Mouse (Mus musculus): ENCODE results near the gene Gyg.

Gene Gyg

GRCm38 (mm10) chr3:20154531-20155367, at the start of gene Gyg:
Gene Gyg, minus strand, starts transcription at chr3:20155317.
- DNase-seq = peak; percentile 68

GRCm38 (mm10) chr3:20198869-20199268, 43.8 kb upstream of the Gyg start:
- DNase-seq = peak; percentile 21

GRCm38 (mm10) chr3:20197878-20198277, 42.8 kb upstream of the Gyg start:
- no peak for DNase-seq

DNA sequence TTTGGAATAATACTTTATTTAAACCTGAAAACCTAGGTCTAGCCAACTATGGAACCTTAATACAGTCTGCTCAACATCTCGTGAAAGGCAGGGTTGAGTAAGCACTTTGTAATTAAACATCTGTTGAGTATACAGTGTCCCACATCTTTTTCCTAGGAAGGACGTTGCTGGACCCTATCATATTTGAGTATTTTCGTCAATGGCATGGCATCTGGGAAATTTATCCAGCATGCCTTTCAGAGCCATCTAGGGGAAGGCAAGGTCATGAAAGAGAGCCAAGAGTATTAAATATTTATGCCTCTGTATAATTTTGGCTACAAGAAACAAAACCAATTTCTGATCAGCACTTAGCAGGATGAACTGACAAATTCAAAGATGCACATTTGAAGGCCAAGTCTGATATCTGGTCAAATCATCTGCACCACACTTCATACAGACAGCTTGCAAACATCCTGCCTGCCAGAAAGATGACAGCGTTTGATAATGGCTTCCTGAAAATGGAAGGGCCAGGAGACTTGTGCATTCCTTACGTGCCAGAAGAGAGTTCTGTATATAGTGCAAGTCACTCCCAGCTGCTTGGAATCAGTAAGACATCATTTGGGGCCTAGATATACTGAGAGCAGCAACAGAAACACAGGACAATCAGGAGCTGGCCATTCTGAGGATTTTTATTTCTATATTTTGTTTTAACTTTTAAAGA, 34.0 kb upstream of the Gyg start:
- DNase-seq = no peak

DNA sequence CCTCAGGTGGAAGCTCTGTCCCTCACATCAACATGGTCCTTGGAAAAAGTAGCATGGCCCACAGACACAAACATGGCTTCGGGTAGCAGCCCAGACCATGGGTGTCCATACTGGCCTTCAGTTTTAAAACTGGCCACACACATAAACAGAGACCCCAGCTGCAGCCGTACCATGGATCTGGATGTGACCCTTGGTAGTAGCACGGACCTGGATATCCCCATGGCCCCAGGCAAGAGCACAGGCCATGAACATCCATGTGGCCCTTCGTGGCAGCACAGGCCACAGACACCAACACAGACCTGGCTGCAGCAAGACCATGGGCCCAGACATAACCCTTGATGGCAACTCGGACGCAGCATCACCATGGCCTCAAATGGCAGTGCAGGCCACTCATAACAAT, 17.3 kb upstream of the Gyg start:
- DNase-seq = no peak

DNA sequence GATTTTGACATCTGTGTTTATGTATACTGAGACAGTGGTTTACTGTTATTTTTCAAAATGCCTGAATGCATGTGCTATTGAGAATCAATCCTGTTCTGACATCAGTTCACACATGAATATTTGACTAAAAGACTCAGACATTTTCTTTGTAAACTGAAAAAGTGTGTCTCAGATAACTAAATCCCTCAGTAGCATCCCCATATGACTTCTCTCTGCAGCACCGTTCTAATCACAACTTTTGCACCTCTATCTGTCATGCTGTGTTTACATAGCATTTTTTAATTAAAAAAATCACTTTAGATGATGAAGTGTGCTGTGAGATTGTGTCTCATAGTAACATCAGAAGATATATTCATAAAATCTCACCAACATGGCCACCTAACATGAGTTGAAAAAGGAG, 12.4 kb upstream of the Gyg start:
- DNase-seq = no peak

DNA sequence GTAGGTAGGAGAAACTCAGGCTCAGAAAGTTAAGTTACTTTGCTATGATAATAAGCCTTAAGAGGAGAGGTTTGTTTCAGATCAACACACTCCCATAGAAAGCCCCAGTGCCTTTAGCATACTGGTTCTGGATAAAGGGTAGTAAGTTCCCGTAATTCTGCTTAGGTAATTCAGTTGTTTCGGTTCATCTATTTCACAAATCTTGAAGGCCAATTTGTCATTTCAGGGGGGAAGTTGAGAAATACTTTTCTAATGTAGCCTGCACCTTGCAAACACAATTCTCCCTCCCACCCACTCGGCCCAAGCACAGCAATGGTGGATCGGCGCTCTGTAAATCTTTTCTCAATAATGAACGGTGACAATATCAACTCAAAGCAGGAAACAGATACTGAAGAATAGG, 359 bp upstream of the Gyg start:
- DNase-seq = no peak

DNA sequence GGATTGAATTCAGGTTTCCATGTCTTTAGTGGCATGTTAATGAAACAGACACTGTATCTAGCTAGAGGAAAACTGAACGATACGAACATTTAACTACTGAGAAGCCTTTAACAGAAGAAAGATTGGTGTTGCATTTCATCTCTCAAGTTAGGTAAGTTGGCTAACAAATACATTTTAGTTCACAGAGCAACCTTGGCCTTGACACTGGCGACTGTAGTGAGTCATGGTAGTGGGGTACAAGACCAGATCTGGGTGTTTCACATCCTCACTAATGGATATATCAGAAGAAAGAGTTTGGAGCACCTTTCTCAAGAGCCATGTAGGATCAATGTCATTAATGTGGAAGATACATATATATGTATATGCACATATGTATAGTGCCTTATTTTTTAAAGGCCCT, 3.5 kb downstream of the Gyg start:
- no peak for DNase-seq

- DNase-seq = no peak
Measured at GRCm38 (mm10) chr3:20150511-20150910, 4.6 kb downstream of the Gyg start.

- DNase-seq = no peak
Measured at GRCm38 (mm10) chr3:20147647-20148046, 7.5 kb downstream of the Gyg start.

- no peak for DNase-seq
Measured at GRCm38 (mm10) chr3:20146884-20147395, 8.2 kb downstream of the Gyg start.

- no peak for DNase-seq
Measured at GRCm38 (mm10) chr3:20145696-20146113, 9.4 kb downstream of the Gyg start.

- DNase-seq = no peak
Measured at GRCm38 (mm10) chr3:20144401-20144800, 10.7 kb downstream of the Gyg start.

DNA sequence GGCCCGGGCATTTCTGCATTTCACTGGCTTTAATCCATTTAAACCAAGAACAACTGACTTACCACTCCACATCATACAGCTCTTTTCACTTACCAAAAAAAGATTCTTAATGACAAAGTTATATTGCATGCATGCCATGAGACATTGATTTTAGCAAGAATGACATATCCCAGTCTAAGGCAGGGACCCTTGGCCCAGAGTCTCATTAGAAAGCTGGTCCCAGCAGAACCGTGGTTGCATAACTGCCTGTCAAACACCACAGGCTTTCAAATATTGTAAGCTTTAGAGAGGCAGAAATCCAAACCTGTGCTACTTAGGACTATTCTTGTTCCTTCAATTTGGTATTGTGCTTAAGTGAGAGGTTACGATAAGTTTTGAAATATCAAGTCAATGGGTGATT, 11.4 kb downstream of the Gyg start:
- DNase-seq = no peak

GRCm38 (mm10) chr3:20142576-20142975, 12.5 kb downstream of the Gyg start:
- no peak for DNase-seq

DNA sequence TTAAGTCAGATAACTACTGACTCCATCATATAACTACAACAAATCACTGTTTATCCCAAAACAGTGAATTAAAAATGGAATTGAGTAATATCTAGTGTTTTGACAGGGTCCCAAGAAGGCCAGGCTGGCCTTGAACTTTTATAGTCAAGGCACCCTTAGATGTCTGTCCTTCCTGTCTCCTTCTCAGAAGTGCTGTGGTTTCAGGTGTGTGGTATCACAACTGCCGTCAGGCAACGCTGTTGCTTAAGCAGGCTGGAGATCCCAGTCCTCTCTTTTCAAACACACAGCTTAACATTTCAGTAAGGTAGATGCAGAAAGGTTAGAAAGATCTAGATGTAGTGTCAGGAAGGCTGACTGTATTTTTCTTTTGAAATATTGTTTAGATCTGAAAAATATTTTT, 13.0 kb downstream of the Gyg start:
- no peak for DNase-seq

- DNase-seq = no peak
Measured at GRCm38 (mm10) chr3:20141679-20142078, 13.4 kb downstream of the Gyg start.

GRCm38 (mm10) chr3:20141240-20141639, 13.9 kb downstream of the Gyg start:
- no peak for DNase-seq

GRCm38 (mm10) chr3:20136868-20137581, 18.1 kb downstream of the Gyg start:
- no peak for DNase-seq

DNA sequence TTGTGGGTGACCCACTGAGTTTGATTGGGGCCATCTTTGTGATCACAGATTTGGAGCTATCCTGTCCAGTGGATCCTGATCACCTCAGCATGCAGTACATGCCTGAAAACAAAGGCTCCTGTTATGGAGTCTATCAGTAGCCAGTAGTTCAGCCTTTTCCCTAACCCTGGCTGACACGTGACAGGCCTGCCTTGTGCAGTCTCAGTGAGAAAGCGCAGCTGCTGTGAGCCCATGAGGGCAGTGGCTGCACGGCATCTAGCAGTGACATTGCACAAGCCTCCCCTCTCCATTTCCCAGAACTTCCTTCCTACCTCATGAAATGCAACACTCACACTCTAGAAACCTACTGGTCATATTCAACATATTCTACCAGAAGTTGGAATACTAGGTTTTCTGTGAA, 20.6 kb downstream of the Gyg start:
- no peak for DNase-seq

- no peak for DNase-seq
Measured at GRCm38 (mm10) chr3:20133745-20134144, 21.4 kb downstream of the Gyg start.

GRCm38 (mm10) chr3:20132731-20133130, 22.4 kb downstream of the Gyg start:
- no peak for DNase-seq

DNA sequence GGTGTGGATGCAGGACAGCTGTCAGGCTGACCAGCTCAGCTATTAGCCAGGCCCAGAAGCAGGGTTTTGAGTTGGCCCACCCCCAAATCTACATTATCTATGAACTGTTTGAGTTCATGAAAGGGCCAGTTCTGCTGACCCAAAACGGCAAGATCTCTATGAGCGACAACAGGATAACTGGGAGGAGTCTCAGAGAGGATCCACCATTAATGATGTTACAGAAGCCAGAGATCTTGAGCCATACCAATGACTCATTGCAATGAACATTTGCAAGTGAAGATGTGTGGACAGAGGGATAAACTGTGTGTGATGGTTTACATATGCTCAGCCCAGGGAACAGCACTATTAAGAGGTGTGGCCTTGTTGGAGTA, 23.8 kb downstream of the Gyg start:
- no peak for DNase-seq

Data from right cerebral cortex, postnatal 25 days (tissue).